Mouse (Mus musculus) liver, postnatal 0 days (tissue): Measurements from ENCODE around the gene Gnpat. TPM values are rescaled to one million over a fixed set of nuclear protein-coding genes. Genes with fewer than 3 reads are reported as not detected.

Experiments
- ATAC-seq: fragments of 200-750 bp; cut with Nextera tagmentation; 2 replicates; pipeline ENCODE4 v1.8.0; 2017; ENCODE audit warnings: mild to moderate bottlenecking, moderate library complexity
- DNase-seq: peaks from one replicate; pipeline ENCODE4 v3.0.0-alpha.2; 2016
- H3K27ac ChIP-seq: fragments of 300-500 bp; sonication (generic); 2 replicates; pipeline ENCODE4 v1.5.1; 2014; ENCODE audit warnings: antibody characterized with exemption, moderate library complexity, mild to moderate bottlenecking, low read depth
- H3K27me3 ChIP-seq: fragments of 300-500 bp; sonication (generic); 2 replicates; pipeline ENCODE4 v1.6.1; 2014; ENCODE audit warnings: low read length, control low read depth, mixed read lengths; ENCODE audit not compliant: insufficient read depth
- H3K36me3 ChIP-seq: fragments of 300-500 bp; sonication (generic); replicated peaks from 2 replicates; pipeline ENCODE4 v1.6.1; 2014; ENCODE audit warnings: mild to moderate bottlenecking, control low read depth, low read length, moderate library complexity, mixed read lengths; ENCODE audit not compliant: insufficient read depth
- H3K4me1 ChIP-seq: fragments of 300-500 bp; sonication (generic); 2 replicates; pipeline ENCODE4 v1.6.1; 2014; ENCODE audit warnings: antibody characterized with exemption, mild to moderate bottlenecking, control low read depth; ENCODE audit not compliant: insufficient read depth
- H3K4me2 ChIP-seq: fragments of 300-500 bp; sonication (generic); 2 replicates; pipeline ENCODE4 v1.6.1; 2014; ENCODE audit warnings: low read depth, mild to moderate bottlenecking, low read length, moderate library complexity, mixed read lengths
- H3K4me3 ChIP-seq: fragments of 300-500 bp; sonication (generic); 2 replicates; pipeline ENCODE4 v1.5.1; 2014; ENCODE audit warnings: low read depth, low read length
- H3K9ac ChIP-seq: fragments of 300-500 bp; sonication (generic); replicated peaks from 2 replicates; pipeline ENCODE4 v1.6.1; 2014; ENCODE audit warnings: mild to moderate bottlenecking, moderate library complexity
- H3K9me3 ChIP-seq: fragments of 300-500 bp; sonication (generic); 2 replicates; pipeline ENCODE4 v1.6.1; 2016; ENCODE audit warnings: mild to moderate bottlenecking, control low read depth, low read length, mixed read lengths
- CTCF ChIP-seq: sonication (generic); IDR thresholded peaks from 2 replicates; pipeline ENCODE4 v1.5.1; 2016; ENCODE audit warnings: antibody characterized with exemption, low read depth
- EP300 ChIP-seq: IDR thresholded peaks from 2 replicates; pipeline ENCODE4 v1.6.1; 2016; ENCODE audit warnings: antibody characterized with exemption, low read depth, mild to moderate bottlenecking
- WGBS: fragments of 180-500 bp; shearing (Covaris S2); extraction: QIAGEN DNeasy Blood & Tissue Kit; methylation state at CpG from one replicate; pipeline ENCODE4 v1.1.7; 2014; ENCODE audit not compliant: insufficient replicate concordance; 5-methylcytosine and 5-hydroxymethylcytosine counted together
- polyA plus RNA-seq: library from polyadenylated mRNA; unstranded; fragments of >200 nt; fragmentation: Nextera tagmentation; extraction: Ambion mirVana; gene quantifications from 2 replicates; pipeline ENCODE4 v1.2.1, GENCODE M21; 2015

Gene Gnpat
- polyA plus RNA-seq, 1 experiment from 2014 or later: 24.2 TPM

DNA sequence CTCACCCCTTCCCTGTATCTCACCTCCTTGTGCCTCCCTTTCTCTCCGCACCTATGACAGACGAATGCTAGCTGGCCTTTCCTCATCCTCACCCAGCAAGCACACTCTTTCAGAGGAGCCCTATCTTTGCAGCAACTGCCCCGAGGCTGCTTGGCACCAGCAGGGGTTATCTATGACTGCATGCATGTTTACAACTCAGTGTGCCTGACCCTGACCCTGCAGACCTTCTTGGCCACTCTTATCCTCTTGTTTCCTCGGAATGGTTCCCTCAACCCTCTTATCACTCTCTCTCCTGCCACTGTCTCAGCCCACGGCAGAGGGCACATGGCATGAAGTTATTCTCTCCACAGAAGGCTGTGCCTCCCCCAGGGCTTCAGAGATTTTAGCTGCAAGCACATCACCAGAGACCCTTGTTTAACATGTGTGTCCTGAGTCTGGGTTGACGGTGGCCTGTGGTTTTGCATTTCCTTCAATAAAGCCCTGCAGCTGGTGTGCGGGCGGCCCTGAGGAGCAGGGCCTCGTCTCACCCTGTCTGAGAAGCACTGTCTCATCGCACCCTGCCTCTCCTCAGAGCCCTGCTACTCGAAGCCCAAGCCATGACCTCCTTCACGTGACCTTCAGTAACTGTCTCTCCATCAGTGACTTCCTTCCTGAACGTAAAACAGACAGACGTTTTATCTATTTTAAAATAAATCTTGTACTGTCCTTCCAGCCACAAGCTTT lies 62.9 kb downstream of the Gnpat start:
- Histone ChIP-seq H3K4me3 (no peak overlapping the region), H3K9ac (no peak overlapping the region), H3K9me3 (no peaks in the 10 kb centered on the region), H3K27ac (peak overlapping the region; percentile 26; the same call in 1 of the 2 replicates), H3K27me3 (no peaks in the 10 kb centered on the region), H3K4me1 (peaks cover 70% of the 10 kb centered on the region), H3K36me3 (no peaks in the 10 kb centered on the region), H3K4me2 (no peak overlapping the region)
- DNase-seq: peak; percentile 25
- TF ChIP-seq CTCF (no peak), EP300 (no peak; the same call in 1 of the 2 replicates)
- WGBS: 25% methylated on average over 14 of the region's 14 CpGs
- peak; percentile 57 for ATAC-seq

DNA sequence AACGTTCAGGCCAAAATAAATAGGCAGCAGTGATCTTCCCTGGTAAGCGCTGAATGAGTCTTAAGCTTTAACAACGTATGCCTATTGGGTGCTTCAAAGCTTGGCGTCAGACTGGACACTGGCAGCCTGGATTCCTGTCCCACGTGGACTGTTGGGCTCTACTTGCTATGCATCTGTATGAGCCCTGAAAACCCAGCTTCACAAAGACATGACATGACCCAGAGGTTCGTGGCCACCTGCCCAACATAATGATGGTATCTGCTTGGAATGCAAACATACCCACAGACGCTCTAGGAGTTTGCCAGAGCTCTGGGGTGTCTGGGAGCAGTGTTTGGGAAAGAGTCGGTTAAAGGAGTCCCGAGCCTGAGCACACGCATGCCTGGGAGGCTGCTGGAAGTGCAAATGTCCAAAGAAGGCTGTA lies 63.5 kb downstream of the Gnpat start:
- DNase-seq: no peak
- Histone ChIP-seq H3K4me3 (no peak overlapping the region), H3K4me1 (peaks cover 66% of the 10 kb centered on the region), H3K36me3 (no peaks in the 10 kb centered on the region), H3K9ac (no peak overlapping the region), H3K9me3 (no peaks in the 10 kb centered on the region), H3K27ac (peak overlapping the region; percentile 26; the same call in 1 of the 2 replicates), H3K4me2 (no peak overlapping the region), H3K27me3 (no peaks in the 10 kb centered on the region)
- TF ChIP-seq CTCF: no peak
- no peak for TF ChIP-seq EP300
- 42% methylated on average over 10 of the region's 10 CpGs for WGBS
- ATAC-seq: no peak

DNA sequence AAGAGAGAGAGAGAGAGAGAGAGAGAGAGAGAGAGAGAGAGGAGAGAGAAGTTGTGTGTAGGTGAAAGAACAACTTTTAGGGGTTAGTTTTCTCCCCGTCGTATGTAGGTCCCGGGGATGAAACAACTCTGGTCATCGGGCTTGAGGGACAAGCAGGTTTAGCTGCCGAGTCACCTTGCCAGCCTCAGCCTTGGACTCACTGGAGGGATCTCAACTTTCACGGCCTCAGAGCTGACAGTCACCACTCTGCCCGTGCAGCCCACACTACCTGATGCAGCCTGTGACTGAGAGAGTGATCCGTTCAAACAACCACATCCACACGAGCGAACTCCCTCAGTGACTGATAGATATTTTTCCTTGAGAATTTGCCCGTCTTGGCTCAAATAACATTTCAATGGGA lies 66.2 kb downstream of the Gnpat start:
- ATAC-seq: no peak
- no peak for DNase-seq
- no peak for TF ChIP-seq EP300
- no peak for TF ChIP-seq CTCF

DNA sequence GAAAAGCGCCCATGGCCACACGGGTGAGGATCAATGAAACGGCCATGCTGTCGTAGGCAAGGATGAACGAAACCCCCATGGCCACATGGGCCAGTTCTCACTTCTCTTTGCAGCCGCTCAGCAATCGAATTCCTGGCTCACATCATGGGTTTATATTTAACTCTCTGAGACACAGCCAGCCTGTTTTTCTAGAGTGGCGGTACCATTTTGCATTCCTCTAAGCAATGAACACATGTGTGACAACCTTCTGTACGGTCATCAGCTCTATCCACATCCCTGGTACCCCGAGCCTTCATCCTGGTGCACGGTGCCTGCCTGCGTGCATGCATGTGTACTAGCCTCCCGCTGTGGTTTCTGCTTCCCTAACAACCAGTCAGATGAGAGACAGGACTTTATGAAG lies 67.3 kb downstream of the Gnpat start:
- Histone ChIP-seq H3K4me1 (peaks cover 40% of the 10 kb centered on the region), H3K4me3 (no peak overlapping the region), H3K27me3 (no peaks in the 10 kb centered on the region), H3K36me3 (no peaks in the 10 kb centered on the region), H3K9me3 (no peaks in the 10 kb centered on the region), H3K9ac (no peak overlapping the region), H3K4me2 (no peak overlapping the region), H3K27ac (no peak overlapping the region)
- ATAC-seq: peak; percentile 23; the same call in 1 of the 2 replicates
- no peak for DNase-seq
- no peak for TF ChIP-seq CTCF
- TF ChIP-seq EP300: no peak
- WGBS: 73% methylated on average over 13 of the region's 13 CpGs

More for the DNA sequence above, 66.2 kb downstream of the Gnpat start:
- Histone ChIP-seq H3K4me3 (no peak overlapping the region), H3K36me3 (no peaks in the 10 kb centered on the region), H3K27me3 (no peaks in the 10 kb centered on the region), H3K4me1 (peaks cover 48% of the 10 kb centered on the region), H3K4me2 (no peak overlapping the region), H3K27ac (no peak overlapping the region), H3K9ac (no peak overlapping the region), H3K9me3 (no peaks in the 10 kb centered on the region)
- 82% methylated on average over 11 of the region's 11 CpGs for WGBS

DNA sequence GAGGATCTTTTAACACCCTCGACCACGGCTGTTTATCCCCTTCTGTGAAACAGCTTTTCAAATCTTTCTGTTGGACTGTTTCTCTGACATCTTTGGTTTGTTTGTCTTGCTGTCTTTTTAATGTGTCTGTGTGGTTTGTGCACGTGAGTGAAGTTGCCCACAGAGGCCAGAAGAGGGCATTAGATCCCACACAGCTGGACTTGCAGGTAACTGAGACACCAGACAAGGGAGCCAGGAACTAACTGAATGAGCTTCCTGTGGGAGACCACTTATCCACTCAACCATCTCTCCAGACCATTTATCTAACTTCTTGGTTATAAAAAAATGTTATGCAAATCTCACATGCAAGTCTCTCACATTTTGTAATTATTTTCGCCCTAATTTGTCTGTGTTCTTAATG lies 67.8 kb downstream of the Gnpat start:
- Histone ChIP-seq H3K9me3 (no peaks in the 10 kb centered on the region), H3K36me3 (no peaks in the 10 kb centered on the region), H3K4me3 (no peak overlapping the region), H3K4me1 (peaks cover 34% of the 10 kb centered on the region), H3K4me2 (no peak overlapping the region), H3K27ac (no peak overlapping the region), H3K9ac (no peak overlapping the region), H3K27me3 (no peaks in the 10 kb centered on the region)
- ATAC-seq (no peak), DNase-seq (no peak)
- TF ChIP-seq CTCF (peak; percentile 27), EP300 (no peak)
- 90% methylated on average over 4 of the region's 4 CpGs for WGBS

DNA sequence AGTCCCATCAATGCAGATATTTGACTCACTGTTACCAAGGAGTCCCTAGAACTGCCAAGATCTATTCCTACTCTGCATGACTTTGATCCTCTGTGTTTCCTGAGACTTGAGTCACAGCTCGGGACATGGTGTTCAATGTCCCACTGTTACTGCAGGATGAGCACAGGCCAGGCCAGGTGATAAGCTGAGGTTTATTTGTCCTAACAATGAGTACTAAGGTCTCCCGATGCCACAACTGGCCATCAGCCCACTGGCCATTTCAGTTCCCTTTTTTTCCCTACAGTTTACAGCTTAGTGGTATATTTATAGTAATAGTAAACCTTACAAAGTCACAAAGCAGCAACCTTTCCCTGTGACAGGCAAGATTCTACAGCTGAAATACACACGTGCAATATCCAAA lies 69.6 kb downstream of the Gnpat start:
- no peak for ATAC-seq
- no peaks in the 10 kb centered on the region for H3K9me3 ChIP-seq
- H3K4me3 ChIP-seq: no peak overlapping the region
- H3K27ac ChIP-seq: no peak overlapping the region
- peaks cover 16% of the 10 kb centered on the region for H3K4me1 ChIP-seq
- H3K27me3 ChIP-seq: no peaks in the 10 kb centered on the region
- WGBS: 41% methylated on average over 3 of the region's 3 CpGs
- H3K36me3 ChIP-seq: no peaks in the 10 kb centered on the region
- no peak overlapping the region for H3K9ac ChIP-seq
- H3K4me2 ChIP-seq: no peak overlapping the region
- no peak for DNase-seq
- TF ChIP-seq CTCF (no peak), EP300 (no peak)
